Mouse (Mus musculus): Measurements from ENCODE around the gene Tmem267. TPM values are rescaled to one million over a fixed set of nuclear protein-coding genes. Genes with fewer than 3 reads are reported as not detected.
A peak's percentile ranks its signal among the peaks of the same experiment; 100 is the strongest.
"Not testable (repeated sequence)": the region's sequence is repeated elsewhere in the genome, so short reads cannot be mapped to it uniquely, and the experiment has no call there.

Gene Tmem267
- total and polyA plus RNA-seq, 3 experiments, result 9.2 to 31.3 (median 26.0) TPM

DNA sequence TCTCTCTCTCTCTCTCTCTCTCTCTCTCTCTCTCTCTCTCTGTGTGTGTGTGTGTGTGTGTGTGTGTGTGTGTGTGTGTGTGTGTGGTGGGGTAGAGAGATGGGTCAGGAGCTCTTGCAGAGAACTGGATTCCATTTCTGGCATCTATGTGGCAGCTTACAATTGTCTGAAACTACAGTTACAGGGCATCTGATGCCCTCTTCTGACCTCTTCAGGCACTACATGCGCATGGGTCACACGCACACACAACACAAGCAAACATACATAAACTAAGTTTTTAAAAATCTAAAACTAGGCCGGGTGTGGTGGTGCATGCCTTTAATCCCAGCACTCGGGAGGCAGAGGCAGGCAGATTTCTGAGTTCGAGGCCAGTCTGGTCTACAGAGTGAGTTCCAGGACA is 138.1 kb downstream of the Tmem267 start:
- H3K4me3 ChIP-seq (replicated peaks in 1 of 3; ENCODE audit: low read depth in 2 of 3, low read length in 2 of 3, poor library complexity in 1 of 3); dilution Hi-C loops (cut with MboI; ENCODE audit: extremely low pct_ligation_motif_present, extremely low pct_unique_long_range_greater_than_20kb, low sequenced_read_pairs); in situ Hi-C loops (cut with MboI; ENCODE audit: low pct_ligation_motif_present, low pct_unique_long_range_greater_than_20kb, low sequenced_read_pairs); H3K4me2 ChIP-seq (ENCODE audit: insufficient read depth, low read depth, poor library complexity, severe bottlenecking); H3K79me2 ChIP-seq (replicated peaks; ENCODE audit: control insufficient read depth, extremely low read depth, insufficient read depth, poor library complexity, severe bottlenecking); H3K9me3 ChIP-seq (replicated peaks; ENCODE audit: low read length); H3K9ac ChIP-seq (ENCODE audit: insufficient read depth, low read depth); H3K4me1 ChIP-seq (ENCODE audit: control insufficient read depth in 1 of 2, insufficient read depth in 2 of 2); H3K36me3 ChIP-seq (replicated peaks in 1 of 2; ENCODE audit: control insufficient read depth in 1 of 2, insufficient read depth in 1 of 2, low read length in 1 of 2); H3K27me3 ChIP-seq (replicated peaks); H3K27ac ChIP-seq (ENCODE audit: insufficient read depth, low read depth): not testable (repeated sequence)
- TF ChIP-seq MEF2A (IDR thresholded peaks at IDR 0.05; ENCODE audit: borderline replicate concordance, low read depth, low read length) (peak; percentile 22; the same call in 1 of the 2 replicates), RAD21 (IDR thresholded peaks at IDR 0.05; ENCODE audit: low read depth, low read length) (peak; percentile 78), CTCF (conservative IDR thresholded peaks at IDR 0.05 in 1 of 2, IDR thresholded peaks at IDR 0.05 in 1 of 2; ENCODE audit: low read depth in 2 of 2, low read length in 2 of 2) (peak; percentile 32 to 78; a peak in 2 of 4 replicates), ZC3H11A (IDR thresholded peaks at IDR 0.05; ENCODE audit: low read depth, low read length) (0 out of 2 replicates have a peak, but pooled peaks have one; percentile 2), SMC3 (IDR thresholded peaks at IDR 0.05; ENCODE audit: low read depth, low read length) (peak; percentile 67)
- peak; percentile 27 for DNase-seq (ENCODE audit: extremely low read depth)

DNA sequence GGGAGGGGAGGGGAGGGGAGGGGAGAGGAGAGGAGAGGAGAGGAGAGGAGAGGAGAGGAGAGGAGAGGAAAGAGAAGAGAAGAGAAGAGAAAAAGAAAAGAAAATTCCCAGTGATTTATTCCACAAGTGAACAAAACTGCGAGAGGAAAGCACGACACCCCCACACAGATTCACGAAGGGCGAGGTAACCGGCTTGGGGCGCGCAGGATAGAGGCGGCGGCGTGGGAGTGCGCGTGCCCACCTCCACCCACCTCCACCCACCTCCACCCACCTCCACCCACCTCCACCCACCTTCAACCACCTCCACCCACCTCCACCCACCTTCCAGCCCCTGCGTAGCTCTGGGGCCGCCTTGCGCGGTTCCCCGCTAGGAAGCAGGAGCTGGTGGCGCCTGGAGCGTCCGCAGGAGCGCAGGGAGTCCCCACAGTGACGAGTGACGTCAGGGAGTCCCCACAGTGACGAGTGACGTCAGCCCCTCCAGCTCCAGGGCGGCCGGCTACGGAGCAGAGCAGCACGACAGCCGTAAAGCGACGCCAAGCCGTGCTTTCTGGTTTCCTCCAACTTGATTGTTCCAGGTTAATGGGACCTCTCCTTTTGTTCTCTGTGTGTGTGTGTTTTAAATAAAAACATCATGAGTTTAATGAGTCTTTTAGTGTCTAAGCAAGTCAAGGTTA is 143.8 kb downstream of the Tmem267 start:
- in situ Hi-C loops (cut with MboI; ENCODE audit: low pct_ligation_motif_present, low pct_unique_long_range_greater_than_20kb, low sequenced_read_pairs) (no loop called here), dilution Hi-C loops (cut with MboI; ENCODE audit: extremely low pct_ligation_motif_present, extremely low pct_unique_long_range_greater_than_20kb, low sequenced_read_pairs) (no loop called here)
- H3K4me1 ChIP-seq (ENCODE audit: control insufficient read depth in 1 of 2, insufficient read depth in 2 of 2), result 0 out of 4 replicates have a peak, but pooled peaks cover 0 to 2% of the 10 kb centered on the region in 2 experiments
- H3K36me3 ChIP-seq (replicated peaks in 1 of 2; ENCODE audit: control insufficient read depth in 1 of 2, insufficient read depth in 1 of 2, low read length in 1 of 2), result no peaks in the 10 kb centered on the region
- H3K79me2 ChIP-seq (replicated peaks; ENCODE audit: control insufficient read depth, extremely low read depth, insufficient read depth, poor library complexity, severe bottlenecking), result no peaks in the 10 kb centered on the region
- no peak for TF ChIP-seq EP300 (IDR thresholded peaks at IDR 0.05; ENCODE audit: low read length)
- peak; percentile 57; the same call in 1 of the 2 replicates for TF ChIP-seq ELF1 (IDR thresholded peaks at IDR 0.05; ENCODE audit: low read depth, low read length)
- TF ChIP-seq NELFE (IDR thresholded peaks at IDR 0.05; ENCODE audit: low read depth, low read length), result peak; percentile 83
- no peak for TF ChIP-seq RCOR1 (conservative IDR thresholded peaks at IDR 0.05; ENCODE audit: low read depth, low read length)
- peak; percentile 78 for TF ChIP-seq HCFC1 (IDR thresholded peaks at IDR 0.05; ENCODE audit: low read depth, low read length)
- peak; percentile 80 for TF ChIP-seq ETS1 (conservative IDR thresholded peaks at IDR 0.05; ENCODE audit: low read depth, low read length)
- peak; percentile 84 for TF ChIP-seq POLR2A (IDR thresholded peaks at IDR 0.05; ENCODE audit: low read depth, low read length)
- TF ChIP-seq KAT2A (IDR thresholded peaks at IDR 0.05; ENCODE audit: insufficient replicate concordance, low read length), result peak; percentile 59; the same call in 1 of the 2 replicates
- TF ChIP-seq TCF12 (IDR thresholded peaks at IDR 0.05; ENCODE audit: low read depth, low read length), result peak; percentile 82
- 0 out of 2 replicates have a peak, but pooled peaks have one; percentile 63 for TF ChIP-seq ZMIZ1 (IDR thresholded peaks at IDR 0.05; ENCODE audit: low read depth, low read length)
- TF ChIP-seq MEF2A (IDR thresholded peaks at IDR 0.05; ENCODE audit: borderline replicate concordance, low read depth, low read length), result peak; percentile 23; the same call in 1 of the 2 replicates
- TF ChIP-seq GABPA (IDR thresholded peaks at IDR 0.05; ENCODE audit: insufficient replicate concordance, low read depth, low read length), result peak; percentile 51
- TF ChIP-seq MAZ (IDR thresholded peaks at IDR 0.05; ENCODE audit: low read depth, low read length), result no peak
- TF ChIP-seq JUN (IDR thresholded peaks at IDR 0.05; ENCODE audit: insufficient read depth, low read depth, low read length), result 0 out of 2 replicates have a peak, but pooled peaks have one; percentile 37
- no peak; the same call in 1 of the 2 replicates for TF ChIP-seq NRF1 (IDR thresholded peaks at IDR 0.05; ENCODE audit: low read depth, low read length)
- TF ChIP-seq IRF4 (IDR thresholded peaks at IDR 0.05; ENCODE audit: low read depth, low read length), result peak; percentile 25; the same call in 1 of the 2 replicates
- TF ChIP-seq TBP (conservative IDR thresholded peaks at IDR 0.05; ENCODE audit: low read depth, low read length), result peak; percentile 75; the same call in 1 of the 2 replicates
- TF ChIP-seq JUND (conservative IDR thresholded peaks at IDR 0.05; ENCODE audit: low read depth, low read length), result 0 out of 2 replicates have a peak, but pooled peaks have one; percentile 16
- peak; percentile 62; the same call in 1 of the 2 replicates for TF ChIP-seq POLR2AphosphoS2 (IDR thresholded peaks at IDR 0.05; ENCODE audit: low read depth, low read length)
- 0 out of 2 replicates have a peak, but pooled peaks have one; percentile 32 for TF ChIP-seq CHD2 (IDR thresholded peaks at IDR 0.05; ENCODE audit: low read length)
- H3K4me3 ChIP-seq (replicated peaks in 1 of 3; ENCODE audit: low read depth in 2 of 3, low read length in 2 of 3, poor library complexity in 1 of 3), result peak overlapping the region; percentile 53 to 62 (median 59)
- no peaks in the 10 kb centered on the region for H3K9me3 ChIP-seq (replicated peaks; ENCODE audit: low read length)
- H3K9ac ChIP-seq (ENCODE audit: insufficient read depth, low read depth), result no peak overlapping the region; the same call in 1 of the 2 replicates
- peak overlapping the region; percentile 89 for H3K4me2 ChIP-seq (ENCODE audit: insufficient read depth, low read depth, poor library complexity, severe bottlenecking)
- peaks cover 5% of the 10 kb centered on the region for H3K27me3 ChIP-seq (replicated peaks)
- peak; percentile 95 for DNase-seq (ENCODE audit: extremely low read depth)
- H3K27ac ChIP-seq (ENCODE audit: insufficient read depth, low read depth), result no peak overlapping the region
